Mouse (Mus musculus): ENCODE data around the gene Dtnbp1.

- TF ChIP-seq CTCF (IDR thresholded peaks at IDR 0.05; ENCODE audit: insufficient read depth, low read length) (no peak), POLR2A (IDR thresholded peaks at IDR 0.05; ENCODE audit: borderline replicate concordance, extremely low read depth, low read depth, low read length) (no peak)
Observed at GRCm38 (mm10) chr13:44939326-44940035, 62.5 kb downstream of the Dtnbp1 start.

All from lung, adult 2 months (tissue).